ENCODE assay signal across 26 mouse cellular contexts in the genomic region with DNA sequence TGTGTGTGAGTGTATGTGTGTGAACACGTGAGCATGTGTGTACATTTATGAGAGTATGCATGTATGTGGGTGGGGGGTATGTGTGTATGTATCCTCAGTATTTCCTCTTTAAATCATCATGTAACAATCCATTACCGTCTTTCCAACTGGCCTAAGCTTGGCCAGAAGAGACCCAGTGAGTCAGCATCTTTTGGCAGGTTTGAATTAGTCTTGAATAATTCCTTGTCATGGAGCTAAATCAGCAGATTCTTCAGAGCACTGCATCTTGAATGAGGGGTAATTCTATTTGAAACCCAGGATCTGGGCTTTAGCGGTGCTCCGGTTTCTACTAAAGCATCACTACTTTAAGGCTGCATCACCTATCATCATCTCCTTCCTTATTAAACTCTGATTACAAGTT. TPM values are rescaled to one million over a fixed set of nuclear protein-coding genes. Genes with fewer than 3 reads are reported as not detected.
DNase-seq lines count a peak whose midpoint lies in the region; ATAC-seq and TF ChIP-seq lines count a peak whose summit lies in the region.
"Had no signal": no experiment of that assay in that cellular context is flagged by ENCODE, and none has a peak within 500 bp of the region (broad histone marks: within the 10 kb centered on the region; RNA-seq: fewer than 3 reads in every experiment).

No protein-coding gene starts in this region.

- WGBS in heart, adult 2 months, result 86% methylated on average over 4 of the region's 4 CpGs
- WGBS in forebrain, embryonic 13.5 days, result 96% methylated on average over 4 of the region's 4 CpGs

- TF ChIP-seq CTCF in heart, adult 2 months (IDR thresholded peaks at IDR 0.05), result no peak

- H3K9me3 ChIP-seq in forebrain, embryonic 13.5 days (replicated peaks), result no peaks in the 10 kb centered on the region
- H3K9me3 ChIP-seq: embryonic facial prominence, embryonic 12.5 days; embryonic facial prominence, embryonic 15.5 days; hindbrain, embryonic 12.5 days; hindbrain, embryonic 15.5 days had no signal

- no peak overlapping the region for H3K4me3 ChIP-seq in heart, adult 2 months
- H3K4me3 ChIP-seq in forebrain, embryonic 13.5 days, result no peak overlapping the region
- H3K4me3 ChIP-seq: embryonic facial prominence, embryonic 12.5 days; embryonic facial prominence, embryonic 15.5 days; erythroblast, embryonic 14.5 days; gastrocnemius, adult 2 months; hindbrain, embryonic 12.5 days; hindbrain, embryonic 15.5 days had no signal

- no peak for ATAC-seq in forebrain, embryonic 13.5 days
- ATAC-seq: activated CD4-positive, CD25-positive, alpha-beta regulatory T cell, adult 4 months; forebrain, embryonic 14.5 days; forebrain, postnatal 0 days; inflammation-experienced regulatory T-cells, adult 6 months; intestine, embryonic 16.5 days had no signal

- H3K4me1 ChIP-seq in heart, adult 2 months (ENCODE audit: control insufficient read depth, insufficient read depth, low read length), result no peaks in the 10 kb centered on the region
- 0 out of 2 replicates have a peak, but pooled peaks cover 10% of the 10 kb centered on the region for H3K4me1 ChIP-seq in forebrain, embryonic 13.5 days
- H3K4me1 ChIP-seq: embryonic facial prominence, embryonic 12.5 days; embryonic facial prominence, embryonic 15.5 days; hindbrain, embryonic 12.5 days had no signal

- TF ChIP-seq POLR2A in heart, adult 2 months (IDR thresholded peaks at IDR 0.05; ENCODE audit: insufficient read depth, low read depth, low read length), result no peak

- DNase-seq in heart, adult 18-20 months, result peak; percentile 5 to 19
- DNase-seq in heart, adult 2 months, result no peak
- DNase-seq in 3T3-L1 (ENCODE audit: low read depth, low spot score), result peak; percentile 80
- DNase-seq in MN1 (ENCODE audit: low spot score), result peak; percentile 35
- peak; percentile 35 for DNase-seq in adipocyte (ENCODE audit: low spot score)
- no peak for DNase-seq in left cerebral cortex, adult 8-10 months (ENCODE audit: low spot score in 2 of 2)
- no peak for DNase-seq in cerebellum, postnatal 10 days
- DNase-seq: adrenal gland, adult 8-10 months; adrenal gland, postnatal 25 days; cerebellum, adult 9-10 months; forebrain, postnatal 0 days; gastrocnemius, adult 2 months; gastrocnemius, postnatal 14 days; kidney, adult 18-20 months; kidney, adult 9 months had no signal

- H3K27ac ChIP-seq in heart, adult 2 months, result no peak overlapping the region
- no peak overlapping the region for H3K27ac ChIP-seq in forebrain, embryonic 13.5 days
- H3K27ac ChIP-seq: embryonic facial prominence, embryonic 12.5 days; embryonic facial prominence, embryonic 15.5 days; gastrocnemius, adult 2 months; hindbrain, embryonic 12.5 days; hindbrain, embryonic 15.5 days had no signal

- intact Hi-C loops in heart, adult 2 months (cut with DNase I), result no loop called here

- TF ChIP-seq EP300 in heart, adult 2 months (IDR thresholded peaks at IDR 0.05; ENCODE audit: insufficient read depth, low read depth, low read length), result no peak

- no peaks in the 10 kb centered on the region for H3K36me3 ChIP-seq in heart, adult 2 months (ENCODE audit: control insufficient read depth, insufficient read depth, low read length)
- no peaks in the 10 kb centered on the region for H3K36me3 ChIP-seq in forebrain, embryonic 13.5 days (ENCODE audit: poor library complexity, severe bottlenecking)
- H3K36me3 ChIP-seq: embryonic facial prominence, embryonic 12.5 days; embryonic facial prominence, embryonic 15.5 days; hindbrain, embryonic 12.5 days; hindbrain, embryonic 15.5 days had no signal

- H3K79me2 ChIP-seq in heart, adult 2 months (replicated peaks; ENCODE audit: control insufficient read depth, insufficient read depth, low read length), result no peaks in the 10 kb centered on the region; the same call in 1 of the 2 replicates

- no peak overlapping the region for H3K9ac ChIP-seq in heart, adult 2 months (ENCODE audit: low read depth, low read length)
- no peak overlapping the region for H3K9ac ChIP-seq in forebrain, embryonic 13.5 days
- H3K9ac ChIP-seq: embryonic facial prominence, embryonic 12.5 days; embryonic facial prominence, embryonic 15.5 days; forebrain, postnatal 0 days; hindbrain, embryonic 12.5 days; hindbrain, embryonic 15.5 days had no signal

- no peaks in the 10 kb centered on the region for H3K27me3 ChIP-seq in heart, adult 2 months (ENCODE audit: control insufficient read depth, insufficient read depth, low read length)
- H3K27me3 ChIP-seq in forebrain, embryonic 13.5 days, result no peaks in the 10 kb centered on the region
- H3K27me3 ChIP-seq: embryonic facial prominence, embryonic 12.5 days; embryonic facial prominence, embryonic 15.5 days; hindbrain, embryonic 12.5 days; hindbrain, embryonic 15.5 days had no signal

- H3K4me2 ChIP-seq in forebrain, embryonic 13.5 days, result no peak overlapping the region
- H3K4me2 ChIP-seq: embryonic facial prominence, embryonic 12.5 days; embryonic facial prominence, embryonic 15.5 days; heart, embryonic 11.5 days; hindbrain, embryonic 12.5 days; hindbrain, embryonic 15.5 days had no signal

RNA-seq across cellular contexts. Expression of gene Rnf217, which starts 55.7 kb away (rescaled TPM):
- 1 to 10 TPM; 3.5 to 3.8 TPM for total RNA-seq in heart, adult 18-20 months (2021)
- total RNA-seq in heart, adult 2 months (2021), result 1 to 10 TPM; 3.7 to 4.0 TPM
- 1.1 and 2.5 TPM in 2 replicates for polyA plus RNA-seq in heart, adult 2 months (2012; rRNA removed)
- 10 to 100 TPM in 2 of 4 experiments, 1 to 10 TPM in 2; 9.3 to 11.8 (median 10.4) TPM for total RNA-seq in left cerebral cortex, adult 8-10 months (2022)
- 1.5 TPM in 2 replicates for polyA plus RNA-seq in forebrain, embryonic 13.5 days (2015; fragmentation: Nextera tagmentation; extraction: Ambion mirVana)
- polyA plus RNA-seq: activated CD4-positive, CD25-positive, alpha-beta regulatory T cell, adult 4 months; erythroblast, embryonic 14.5 days; inflammation-experienced regulatory T-cells, adult 6 months had no signal

Comparison
In these comparisons a context has a peak if more than half of its experiments do, and no peak if none do; other contexts are left out.
1. DNase-seq: peak in heart, adult 18-20 months (2 of 2), 3T3-L1 (single experiment), MN1 (single experiment) and adipocyte (single experiment); none in heart, adult 2 months (0 of 2), left cerebral cortex, adult 8-10 months (0 of 2) and cerebellum, postnatal 10 days (0 of 2).